Mouse (Mus musculus) c-Kit-positive CD71-negative TER-119-negative erythroid progenitor cells, embryonic 14.5 days (primary cell): ENCODE data around the gene Cops4.

Experiments
- DNase-seq: peaks from one replicate; pipeline ENCODE4 v3.0.0-alpha.2; 2013; ENCODE audit warnings: low read depth

The Cops4 gene

GRCm38 (mm10) chr5:100546294-100547080 lies 28.4 kb downstream of the Cops4 start:
- no peak for DNase-seq

- DNase-seq, result no peak
Measured at GRCm38 (mm10) chr5:100548236-100548635, 30.1 kb downstream of the Cops4 start.

- no peak for DNase-seq
Measured at GRCm38 (mm10) chr5:100549311-100549710, 31.2 kb downstream of the Cops4 start.

GRCm38 (mm10) chr5:100550151-100550550 lies 32.0 kb downstream of the Cops4 start:
- DNase-seq, result no peak

- no peak for DNase-seq
Measured at GRCm38 (mm10) chr5:100551952-100552351, 33.8 kb downstream of the Cops4 start.

- DNase-seq, result no peak
Measured at GRCm38 (mm10) chr5:100553426-100553825, 35.3 kb downstream of the Cops4 start.

GRCm38 (mm10) chr5:100557019-100557418 lies 38.9 kb downstream of the Cops4 start:
- DNase-seq, result no peak

GRCm38 (mm10) chr5:100557537-100557936 lies 39.4 kb downstream of the Cops4 start:
- no peak for DNase-seq

GRCm38 (mm10) chr5:100558783-100559182 lies 40.7 kb downstream of the Cops4 start:
- DNase-seq, result no peak

GRCm38 (mm10) chr5:100559357-100559756 lies 41.2 kb downstream of the Cops4 start:
- no peak for DNase-seq

- no peak for DNase-seq
Measured at GRCm38 (mm10) chr5:100562702-100563101, 44.6 kb downstream of the Cops4 start.

- DNase-seq, result no peak
Measured at GRCm38 (mm10) chr5:100566798-100567197, 48.7 kb downstream of the Cops4 start.

GRCm38 (mm10) chr5:100567258-100568032 lies 49.3 kb downstream of the Cops4 start:
- DNase-seq, result no peak

GRCm38 (mm10) chr5:100568177-100568576 lies 50.1 kb downstream of the Cops4 start:
- no peak for DNase-seq

- no peak for DNase-seq
Measured at GRCm38 (mm10) chr5:100568802-100569201, 50.7 kb downstream of the Cops4 start.

- peak; percentile 36 for DNase-seq
Measured at GRCm38 (mm10) chr5:100569250-100569934, 51.3 kb downstream of the Cops4 start.

- no peak for DNase-seq
Measured at GRCm38 (mm10) chr5:100569997-100570595, 52.0 kb downstream of the Cops4 start.

- DNase-seq, result no peak
Measured at GRCm38 (mm10) chr5:100570716-100571115, 52.6 kb downstream of the Cops4 start.

- no peak for DNase-seq
Measured at GRCm38 (mm10) chr5:100572069-100572468, 54.0 kb downstream of the Cops4 start, which contains the start of gene Plac8. Gene Plac8 (minus strand): TSS chr5:100572245.

GRCm38 (mm10) chr5:100573256-100573655 lies 55.1 kb downstream of the Cops4 start:
- no peak for DNase-seq

GRCm38 (mm10) chr5:100574771-100575170 lies 56.7 kb downstream of the Cops4 start:
- no peak for DNase-seq

GRCm38 (mm10) chr5:100578863-100579411 lies 60.8 kb downstream of the Cops4 start:
- no peak for DNase-seq
